Mouse (Mus musculus) mesoderm, embryonic 11.5 days (tissue): ENCODE results near the gene Eng.

Source experiments
- DNase-seq: peaks from one replicate; pipeline ENCODE4 v3.0.0-alpha.2; 2012; ENCODE audit warnings: low read depth, low spot score

The Eng gene

GRCm38 (mm10) chr2:32621517-32621859 lies 24.9 kb upstream of the Eng start, which contains the start of gene Ak1:
TSS of gene Ak1 (plus strand) at chr2:32621758.
- no peak for DNase-seq

GRCm38 (mm10) chr2:32624111-32624748 lies 22.2 kb upstream of the Eng start:
- no peak for DNase-seq

- DNase-seq, result peak; percentile 80
Observed at GRCm38 (mm10) chr2:32625212-32625872, 21.1 kb upstream of the Eng start.

- DNase-seq, result no peak
Observed at GRCm38 (mm10) chr2:32625873-32626694, 20.3 kb upstream of the Eng start.

GRCm38 (mm10) chr2:32627266-32628043 lies 18.9 kb upstream of the Eng start:
- no peak for DNase-seq

- no peak for DNase-seq
Observed at GRCm38 (mm10) chr2:32628044-32628550, 18.3 kb upstream of the Eng start.

GRCm38 (mm10) chr2:32628729-32629128 lies 17.7 kb upstream of the Eng start:
- DNase-seq, result no peak

- peak; percentile 87 for DNase-seq
Observed at GRCm38 (mm10) chr2:32629276-32629976, 17.0 kb upstream of the Eng start.

GRCm38 (mm10) chr2:32630036-32630435 lies 16.4 kb upstream of the Eng start:
- no peak for DNase-seq

GRCm38 (mm10) chr2:32631046-32631445 lies 15.3 kb upstream of the Eng start:
- DNase-seq, result no peak

GRCm38 (mm10) chr2:32631737-32632394 lies 14.5 kb upstream of the Eng start:
- peak; percentile 83 for DNase-seq

GRCm38 (mm10) chr2:32633660-32634059 lies 12.7 kb upstream of the Eng start:
- no peak for DNase-seq

- DNase-seq, result no peak
Observed at GRCm38 (mm10) chr2:32634277-32635105, 11.9 kb upstream of the Eng start.

GRCm38 (mm10) chr2:32636617-32637016 lies 9.8 kb upstream of the Eng start:
- DNase-seq, result no peak

GRCm38 (mm10) chr2:32637778-32638281 lies 8.6 kb upstream of the Eng start:
- DNase-seq, result peak; percentile 72

- DNase-seq, result no peak
Observed at GRCm38 (mm10) chr2:32639632-32640031, 6.8 kb upstream of the Eng start.

- no peak for DNase-seq
Observed at GRCm38 (mm10) chr2:32640550-32641051, 5.8 kb upstream of the Eng start.

GRCm38 (mm10) chr2:32641810-32642209 lies 4.6 kb upstream of the Eng start:
- DNase-seq, result no peak

GRCm38 (mm10) chr2:32642813-32643212 lies 3.6 kb upstream of the Eng start:
- DNase-seq, result no peak
